In the genomic region with DNA sequence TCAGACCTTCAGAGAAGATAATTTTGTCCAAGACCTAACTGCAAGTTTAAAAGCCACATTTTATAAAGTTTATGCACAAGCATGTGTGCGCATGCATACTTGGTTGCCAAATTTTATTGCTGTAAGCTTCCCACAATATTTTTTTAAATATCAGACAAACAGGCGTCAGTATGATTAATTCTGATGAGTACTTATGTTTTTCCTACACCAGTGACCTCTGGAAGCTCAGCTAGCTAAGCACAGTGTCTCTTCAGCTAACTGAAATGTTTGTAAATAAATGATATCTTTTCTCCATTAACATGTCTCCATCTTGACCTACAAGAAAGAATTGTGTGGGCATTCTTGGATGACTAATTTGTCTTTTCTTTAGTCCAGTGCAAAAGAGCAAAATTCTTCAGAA, we compare ENCODE assay signal across 30 mouse cellular contexts.
A peak's percentile ranks its signal among the peaks of the same experiment; 100 is the strongest.
DNase-seq lines count a peak whose midpoint lies in the region; ATAC-seq and TF ChIP-seq lines count a peak whose summit lies in the region.
"Had no signal": no experiment of that assay in that cellular context is flagged by ENCODE, and none has a peak within 500 bp of the region (broad histone marks: within the 10 kb centered on the region; RNA-seq: fewer than 3 reads in every experiment).

No protein-coding gene starts in this region.

- TF ChIP-seq POLR2A in CH12.LX (IDR thresholded peaks at IDR 0.05; ENCODE audit: low read depth, low read length): no peak
- no peak for TF ChIP-seq POLR2A in embryonic fibroblast, embryonic 13.5 days (IDR thresholded peaks at IDR 0.05; ENCODE audit: low read depth, low read length)

- H3K4me3 ChIP-seq in kidney, postnatal 0 days (replicated peaks; ENCODE audit: low read depth, low read length): no peak overlapping the region
- no peak overlapping the region for H3K4me3 ChIP-seq in kidney, embryonic 15.5 days (replicated peaks)
- no peak overlapping the region for H3K4me3 ChIP-seq in lung, embryonic 16.5 days (ENCODE audit: low read length)
- H3K4me3 ChIP-seq in CH12.LX (replicated peaks in 1 of 3; ENCODE audit: low read depth in 2 of 3, low read length in 2 of 3, poor library complexity in 1 of 3): no peak overlapping the region
- H3K4me3 ChIP-seq in embryonic fibroblast, embryonic 13.5 days (ENCODE audit: insufficient read depth, low read length): no peak overlapping the region
- H3K4me3 ChIP-seq in stomach, postnatal 0 days (ENCODE audit: low read depth, low read length): no peak overlapping the region
- H3K4me3 ChIP-seq: embryonic facial prominence, embryonic 12.5 days; embryonic facial prominence, embryonic 15.5 days; erythroblast, embryonic 14.5 days; heart, embryonic 12.5 days; heart, embryonic 15.5 days had no signal

- DNase-seq in kidney, postnatal 0 days (ENCODE audit: low spot score): peak; percentile 7
- DNase-seq in lung, adult 18-20 months: no peak
- DNase-seq in CH12.LX (ENCODE audit: extremely low read depth): no peak
- DNase-seq in stomach, postnatal 0 days (ENCODE audit: low spot score): no peak
- DNase-seq in right cerebral cortex, adult 2 months (ENCODE audit: low spot score in 2 of 2): no peak
- DNase-seq: adrenal gland, adult 2 months; adrenal gland, postnatal 14 days; cerebellum, adult 11 months; cerebellum, adult 2 months; cerebellum, adult 9-11 months; cerebellum, postnatal 25 days; forebrain, postnatal 0 days; gastrocnemius, postnatal 25 days; heart, adult 18-20 months; heart, postnatal 10 days; heart, postnatal 36 days had no signal

- H3K36me3 ChIP-seq in kidney, postnatal 0 days (ENCODE audit: insufficient read depth, low read length): no peaks in the 10 kb centered on the region
- H3K36me3 ChIP-seq in kidney, embryonic 15.5 days: no peaks in the 10 kb centered on the region
- H3K36me3 ChIP-seq in lung, embryonic 16.5 days (ENCODE audit: control insufficient read depth, insufficient read depth, low read length): no peaks in the 10 kb centered on the region
- no peaks in the 10 kb centered on the region for H3K36me3 ChIP-seq in CH12.LX (replicated peaks in 1 of 2; ENCODE audit: control insufficient read depth in 1 of 2, insufficient read depth in 1 of 2, low read length in 1 of 2)
- H3K36me3 ChIP-seq in stomach, postnatal 0 days (ENCODE audit: control insufficient read depth, insufficient read depth, low read length): no peaks in the 10 kb centered on the region
- H3K36me3 ChIP-seq: embryonic facial prominence, embryonic 12.5 days; embryonic facial prominence, embryonic 15.5 days; heart, embryonic 12.5 days; heart, embryonic 15.5 days had no signal

- no peaks in the 10 kb centered on the region for H3K79me2 ChIP-seq in CH12.LX (replicated peaks; ENCODE audit: control insufficient read depth, extremely low read depth, insufficient read depth, poor library complexity, severe bottlenecking)

- no peak for ATAC-seq in kidney, postnatal 0 days (replicated peaks; ENCODE audit: low FRiP score, low read depth)
- no peak for ATAC-seq in kidney, embryonic 15.5 days (replicated peaks; ENCODE audit: low FRiP score)
- ATAC-seq in lung, embryonic 16.5 days (ENCODE audit: low read depth): peak; percentile 76; the same call in 1 of the 2 replicates
- no peak for ATAC-seq in stomach, postnatal 0 days (ENCODE audit: low FRiP score, low TSS enrichment)
- ATAC-seq: CD4-positive, CD25-positive, alpha-beta regulatory T cell, adult 4 months; forebrain, embryonic 14.5 days; forebrain, postnatal 0 days; hindbrain, postnatal 0 days; inflammation-experienced regulatory T-cells, adult 6 months had no signal

- H3K9me3 ChIP-seq in kidney, postnatal 0 days (replicated peaks; ENCODE audit: low read length): no peaks in the 10 kb centered on the region
- H3K9me3 ChIP-seq in kidney, embryonic 15.5 days (replicated peaks): no peaks in the 10 kb centered on the region
- no peaks in the 10 kb centered on the region for H3K9me3 ChIP-seq in lung, embryonic 16.5 days (ENCODE audit: control insufficient read depth, low read length)
- H3K9me3 ChIP-seq in CH12.LX (replicated peaks; ENCODE audit: low read length): no peaks in the 10 kb centered on the region
- no peaks in the 10 kb centered on the region for H3K9me3 ChIP-seq in stomach, postnatal 0 days (ENCODE audit: control insufficient read depth, low read length)
- H3K9me3 ChIP-seq: embryonic facial prominence, embryonic 12.5 days; embryonic facial prominence, embryonic 15.5 days; heart, embryonic 15.5 days had no signal

- H3K4me1 ChIP-seq in kidney, postnatal 0 days (replicated peaks; ENCODE audit: insufficient read depth, low read length): no peaks in the 10 kb centered on the region
- no peaks in the 10 kb centered on the region for H3K4me1 ChIP-seq in kidney, embryonic 15.5 days
- H3K4me1 ChIP-seq in lung, embryonic 16.5 days (replicated peaks; ENCODE audit: control insufficient read depth, insufficient read depth, low read length): peaks cover 7% of the 10 kb centered on the region; the same call in 1 of the 2 replicates
- H3K4me1 ChIP-seq in CH12.LX (ENCODE audit: control insufficient read depth in 1 of 2, insufficient read depth in 2 of 2): peaks cover 4 to 21% of the 10 kb centered on the region in 2 experiments; a peak in 3 of 4 replicates
- peaks cover 4% of the 10 kb centered on the region; the same call in 1 of the 2 replicates for H3K4me1 ChIP-seq in embryonic fibroblast, embryonic 13.5 days (ENCODE audit: control insufficient read depth, insufficient read depth, low read length)
- H3K4me1 ChIP-seq in stomach, postnatal 0 days (replicated peaks; ENCODE audit: control insufficient read depth, insufficient read depth): no peaks in the 10 kb centered on the region
- H3K4me1 ChIP-seq: embryonic facial prominence, embryonic 12.5 days; embryonic facial prominence, embryonic 15.5 days had no signal

- in situ Hi-C loops in CH12.LX (cut with MboI; ENCODE audit: low pct_ligation_motif_present, low pct_unique_long_range_greater_than_20kb, low sequenced_read_pairs): no loop called here

- 61% methylated on average over 2 of the region's 2 CpGs for WGBS in kidney, postnatal 0 days
- 66% methylated on average over 2 of the region's 2 CpGs for WGBS in kidney, embryonic 15.5 days
- WGBS in lung, embryonic 16.5 days: 47% methylated on average over 2 of the region's 2 CpGs
- WGBS in stomach, postnatal 0 days: 58% methylated on average over 2 of the region's 2 CpGs

- no peak for TF ChIP-seq CTCF in kidney, postnatal 0 days (IDR thresholded peaks at IDR 0.05; ENCODE audit: low read depth)
- TF ChIP-seq CTCF in CH12.LX (conservative IDR thresholded peaks at IDR 0.05 in 1 of 2, IDR thresholded peaks at IDR 0.05 in 1 of 2; ENCODE audit: low read depth in 2 of 2, low read length in 2 of 2): no peak
- no peak for TF ChIP-seq CTCF in embryonic fibroblast, embryonic 13.5 days (IDR thresholded peaks at IDR 0.05; ENCODE audit: borderline replicate concordance, insufficient read depth, low read length)
- no peak for TF ChIP-seq CTCF in stomach, postnatal 0 days (IDR thresholded peaks at IDR 0.05; ENCODE audit: low read depth)

- H3K27me3 ChIP-seq in kidney, postnatal 0 days (ENCODE audit: insufficient read depth, low read length): no peaks in the 10 kb centered on the region
- H3K27me3 ChIP-seq in kidney, embryonic 15.5 days: no peaks in the 10 kb centered on the region
- no peaks in the 10 kb centered on the region for H3K27me3 ChIP-seq in lung, embryonic 16.5 days (ENCODE audit: control insufficient read depth, insufficient read depth, low read depth, low read length)
- no peaks in the 10 kb centered on the region for H3K27me3 ChIP-seq in CH12.LX (replicated peaks)
- no peaks in the 10 kb centered on the region for H3K27me3 ChIP-seq in stomach, postnatal 0 days (ENCODE audit: control insufficient read depth, insufficient read depth, low read length)
- H3K27me3 ChIP-seq: embryonic facial prominence, embryonic 12.5 days; embryonic facial prominence, embryonic 15.5 days; heart, embryonic 12.5 days; heart, embryonic 15.5 days; Patski had no signal

- dilution Hi-C loops in CH12.LX (cut with MboI; ENCODE audit: extremely low pct_ligation_motif_present, extremely low pct_unique_long_range_greater_than_20kb, low sequenced_read_pairs): no loop called here

- no peak overlapping the region for H3K27ac ChIP-seq in kidney, postnatal 0 days
- no peak overlapping the region for H3K27ac ChIP-seq in kidney, embryonic 15.5 days
- H3K27ac ChIP-seq in lung, embryonic 16.5 days (ENCODE audit: low read length): no peak overlapping the region
- no peak overlapping the region for H3K27ac ChIP-seq in CH12.LX (ENCODE audit: insufficient read depth, low read depth)
- H3K27ac ChIP-seq in embryonic fibroblast, embryonic 13.5 days (ENCODE audit: insufficient read depth, low read length): peak overlapping the region; percentile 70
- H3K27ac ChIP-seq in stomach, postnatal 0 days (replicated peaks): no peak overlapping the region
- H3K27ac ChIP-seq: embryonic facial prominence, embryonic 12.5 days; embryonic facial prominence, embryonic 15.5 days; heart, embryonic 15.5 days; hindbrain, embryonic 14.5 days; hindbrain, postnatal 0 days had no signal

- no peak for TF ChIP-seq RAD21 in CH12.LX (IDR thresholded peaks at IDR 0.05; ENCODE audit: low read depth, low read length)

- TF ChIP-seq EP300 in CH12.LX (IDR thresholded peaks at IDR 0.05; ENCODE audit: low read length): 0 out of 2 replicates have a peak, but pooled peaks have one; percentile 10
- TF ChIP-seq EP300 in stomach, postnatal 0 days (optimal IDR thresholded peaks at IDR 0.05): no peak

- H3K4me2 ChIP-seq in kidney, postnatal 0 days (ENCODE audit: low read length): no peak overlapping the region
- H3K4me2 ChIP-seq in kidney, embryonic 15.5 days: no peak overlapping the region
- H3K4me2 ChIP-seq in lung, embryonic 16.5 days (ENCODE audit: low read depth, low read length): no peak overlapping the region
- H3K4me2 ChIP-seq in CH12.LX (ENCODE audit: insufficient read depth, low read depth, poor library complexity, severe bottlenecking): no peak overlapping the region
- H3K4me2 ChIP-seq in stomach, postnatal 0 days (replicated peaks; ENCODE audit: low read depth): no peak overlapping the region
- H3K4me2 ChIP-seq: embryonic facial prominence, embryonic 12.5 days; embryonic facial prominence, embryonic 15.5 days; heart, embryonic 12.5 days; heart, embryonic 15.5 days; hindbrain, embryonic 14.5 days had no signal

- H3K9ac ChIP-seq in kidney, postnatal 0 days (ENCODE audit: low read depth, low read length): no peak overlapping the region
- H3K9ac ChIP-seq in kidney, embryonic 15.5 days: no peak overlapping the region
- no peak overlapping the region for H3K9ac ChIP-seq in lung, embryonic 16.5 days (ENCODE audit: low read length)
- no peak overlapping the region for H3K9ac ChIP-seq in CH12.LX (ENCODE audit: insufficient read depth, low read depth)
- H3K9ac ChIP-seq in stomach, postnatal 0 days (ENCODE audit: low read length): no peak overlapping the region
- H3K9ac ChIP-seq: embryonic facial prominence, embryonic 12.5 days; embryonic facial prominence, embryonic 15.5 days; forebrain, postnatal 0 days; heart, embryonic 12.5 days; heart, embryonic 15.5 days; hindbrain, embryonic 14.5 days had no signal

TF ChIP-seq in CH12.LX, 34 proteins besides CTCF, POLR2A, EP300 and RAD21 (continues in another document):
- TF ChIP-seq PAX5 (IDR thresholded peaks at IDR 0.05; ENCODE audit: low read length): no peak
- TF ChIP-seq NRF1 (IDR thresholded peaks at IDR 0.05; ENCODE audit: low read depth, low read length): no peak
- no peak for TF ChIP-seq MAX (IDR thresholded peaks at IDR 0.05; ENCODE audit: low read length)
- TF ChIP-seq USF1 (IDR thresholded peaks at IDR 0.05; ENCODE audit: low read depth, low read length): no peak
